Mouse (Mus musculus): Measurements from ENCODE around the gene Anapc15-ps.
"Not testable (repeated sequence)": the region's sequence is repeated elsewhere in the genome, so short reads cannot be mapped to it uniquely, and the experiment has no call there.

Gene Anapc15-ps

DNA sequence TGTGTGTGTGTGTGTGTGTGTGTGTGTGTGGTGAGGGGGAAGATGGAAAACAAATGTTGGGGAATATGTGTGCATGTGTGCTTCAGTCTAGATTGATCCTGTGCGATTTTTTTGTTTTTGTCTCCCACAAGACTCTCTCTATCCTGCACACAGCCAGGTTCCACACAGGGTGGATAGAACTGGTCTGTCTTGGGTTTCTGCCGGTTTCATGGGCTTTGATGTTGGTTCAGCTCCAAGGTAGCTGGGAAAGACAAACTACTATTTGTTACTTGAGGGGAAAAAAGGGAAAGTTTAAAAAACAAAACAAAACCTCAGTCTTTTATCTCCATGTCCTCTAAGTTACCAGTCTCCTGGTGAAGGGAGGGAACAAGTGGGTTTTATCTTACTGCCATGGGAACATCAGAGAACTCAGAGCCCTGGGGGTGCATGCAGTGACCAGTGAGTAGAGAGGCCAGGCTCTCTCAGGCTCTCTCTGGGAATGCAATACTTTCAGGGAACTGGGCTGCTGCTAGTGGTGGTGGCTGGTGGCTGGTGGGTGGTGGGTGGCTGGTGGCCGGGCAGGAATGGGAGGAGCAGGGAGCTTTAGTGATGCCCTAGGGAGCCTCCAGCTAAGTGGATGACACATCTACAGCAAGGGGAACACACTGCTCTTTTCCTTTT lies 5.8 kb downstream of the Anapc15-ps start:
- DNase-seq, result peak; percentile 74

DNA sequence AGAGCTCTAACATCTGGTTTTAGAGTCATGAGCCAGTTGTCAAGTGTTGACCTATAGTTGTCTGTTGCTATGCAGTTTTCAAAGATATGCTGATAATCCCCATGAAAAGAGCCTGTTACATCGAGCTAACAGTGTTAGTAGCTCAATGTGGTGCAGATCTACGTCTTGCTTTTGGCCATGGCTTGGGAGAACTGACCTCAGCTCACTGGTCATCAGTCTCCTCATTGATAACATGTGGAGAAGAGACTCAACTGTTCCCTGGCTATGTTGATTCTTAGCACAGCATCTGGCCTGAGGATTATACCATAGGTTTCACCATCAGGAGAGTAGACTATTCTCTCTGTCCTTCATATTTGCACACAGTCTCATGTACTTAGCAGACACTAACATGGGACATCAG lies 6.5 kb downstream of the Anapc15-ps start:
- peak; percentile 59 for DNase-seq

DNA sequence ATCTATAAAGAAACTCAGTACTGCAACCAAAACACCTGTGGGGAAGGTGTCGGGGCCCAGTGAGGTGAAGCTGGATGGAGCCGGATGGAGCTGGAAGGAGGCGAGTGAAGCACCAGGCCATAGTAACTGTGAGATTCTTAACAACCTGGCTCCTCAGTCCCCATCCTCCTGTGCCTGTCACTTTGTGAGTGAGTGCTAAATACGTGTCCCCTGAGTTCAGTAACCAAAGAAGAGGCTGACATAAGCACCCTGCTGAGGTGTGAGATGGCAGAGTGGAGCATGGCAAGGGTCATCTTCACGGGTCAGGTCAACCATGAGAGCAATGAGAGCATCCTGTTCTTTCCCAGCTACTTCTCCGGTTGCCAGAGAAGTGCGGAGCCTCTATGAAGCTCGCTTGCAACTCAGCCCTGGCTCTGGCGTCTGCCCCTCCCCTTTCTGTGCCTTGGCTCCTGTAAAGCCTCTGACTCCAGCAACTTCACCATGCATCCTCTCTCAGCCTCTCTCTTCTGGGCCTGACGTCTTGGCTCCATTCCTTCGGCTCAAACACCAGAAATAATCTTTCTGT lies 7.7 kb downstream of the Anapc15-ps start:
- peak; percentile 76 for DNase-seq

DNA sequence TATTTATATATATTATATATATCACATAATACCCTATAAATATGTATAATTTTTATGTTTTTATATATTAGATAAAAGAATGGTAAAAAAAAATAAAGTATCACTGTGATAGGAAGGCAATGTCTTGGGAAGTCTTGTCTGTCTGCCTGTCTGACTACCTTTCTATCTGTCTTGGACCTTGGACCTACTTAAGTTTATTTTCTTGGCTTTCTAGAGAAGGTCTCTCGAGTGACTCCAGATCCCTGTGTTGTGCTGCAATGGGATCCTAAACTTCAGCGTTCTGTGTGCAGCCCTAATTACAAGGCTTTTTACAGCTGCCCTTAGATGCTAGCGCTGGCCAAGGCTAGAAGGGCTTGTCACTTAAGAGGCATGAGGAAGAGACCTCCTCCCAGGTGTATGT lies 8.6 kb downstream of the Anapc15-ps start:
- peak; percentile 50 for DNase-seq

DNA sequence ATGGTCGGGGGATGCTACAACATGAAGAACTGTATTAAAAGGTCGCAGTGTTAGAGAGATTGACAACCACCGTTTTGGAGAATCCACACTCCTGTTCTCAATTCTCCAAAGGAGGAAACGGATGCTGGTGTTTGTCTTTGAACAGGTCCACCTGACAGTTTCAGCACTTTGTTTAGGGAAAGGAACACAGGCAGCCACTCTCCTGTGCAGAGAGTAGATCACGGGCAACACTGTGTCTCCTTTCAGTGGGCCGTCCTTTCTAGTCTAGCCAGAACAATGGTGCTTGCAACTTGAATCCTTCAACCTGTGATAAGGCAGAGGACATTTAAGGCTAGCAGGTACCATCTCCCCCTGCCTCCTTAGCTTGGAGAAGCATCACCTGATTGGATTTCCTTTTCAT lies 12.9 kb downstream of the Anapc15-ps start:
- peak; percentile 62 for DNase-seq

DNA sequence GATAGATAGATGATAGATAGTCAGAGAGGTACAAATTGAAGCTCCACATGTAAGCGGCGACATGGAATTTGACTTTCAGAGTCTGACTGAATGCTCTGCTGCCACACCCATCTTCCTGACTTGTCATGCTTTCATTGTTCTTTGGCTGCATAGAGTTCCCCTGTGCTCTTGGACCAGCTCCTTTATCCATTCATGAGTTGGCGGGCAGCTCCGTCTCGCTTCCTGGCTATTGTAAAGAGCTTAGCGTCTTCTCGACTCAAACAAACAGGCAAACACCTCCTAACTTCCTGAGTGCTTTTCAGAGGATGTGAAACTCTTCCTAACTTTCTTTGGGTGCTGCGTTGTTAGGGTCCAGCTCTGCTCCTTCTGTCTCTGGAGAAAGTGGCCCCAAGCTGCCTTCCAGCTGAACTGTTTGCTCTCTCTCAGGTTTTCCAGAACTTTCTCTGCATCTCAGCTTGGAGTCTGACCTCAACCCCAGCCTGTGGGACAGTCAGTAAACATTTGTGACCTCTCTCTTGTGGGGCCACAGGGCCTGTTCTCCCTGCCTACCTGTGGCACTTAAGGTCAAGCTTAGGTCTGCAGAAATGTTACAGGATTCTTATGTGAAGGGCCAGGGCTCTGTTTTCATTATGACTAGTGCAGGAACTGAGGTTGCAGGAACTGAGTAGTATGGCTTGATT lies 13.6 kb downstream of the Anapc15-ps start:
- DNase-seq, result peak; percentile 97

DNA sequence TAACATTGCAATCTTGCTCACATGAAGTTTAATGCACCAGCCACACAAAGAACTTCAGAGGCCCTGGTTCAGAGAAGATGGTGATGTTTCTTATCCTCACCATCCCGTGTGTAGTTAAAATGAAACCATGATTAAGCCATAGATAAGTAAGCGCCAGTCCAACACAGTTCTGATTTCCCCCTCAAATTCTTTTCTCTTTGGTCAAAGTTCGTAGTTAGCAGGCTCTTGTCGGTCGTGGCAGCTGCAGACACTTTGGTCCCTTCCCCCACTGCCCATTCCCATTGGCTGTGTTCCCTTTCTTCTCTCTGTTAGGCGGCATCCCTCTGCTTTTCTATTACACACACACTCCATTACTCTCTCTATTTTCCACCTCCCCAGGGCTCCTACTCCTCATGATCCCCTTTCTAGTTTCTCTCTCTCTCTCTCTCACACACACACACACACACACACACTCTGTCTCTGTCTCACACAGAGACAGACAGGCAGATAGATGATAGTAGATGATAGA lies 14.4 kb downstream of the Anapc15-ps start:
- DNase-seq, result peak; percentile 4

DNA sequence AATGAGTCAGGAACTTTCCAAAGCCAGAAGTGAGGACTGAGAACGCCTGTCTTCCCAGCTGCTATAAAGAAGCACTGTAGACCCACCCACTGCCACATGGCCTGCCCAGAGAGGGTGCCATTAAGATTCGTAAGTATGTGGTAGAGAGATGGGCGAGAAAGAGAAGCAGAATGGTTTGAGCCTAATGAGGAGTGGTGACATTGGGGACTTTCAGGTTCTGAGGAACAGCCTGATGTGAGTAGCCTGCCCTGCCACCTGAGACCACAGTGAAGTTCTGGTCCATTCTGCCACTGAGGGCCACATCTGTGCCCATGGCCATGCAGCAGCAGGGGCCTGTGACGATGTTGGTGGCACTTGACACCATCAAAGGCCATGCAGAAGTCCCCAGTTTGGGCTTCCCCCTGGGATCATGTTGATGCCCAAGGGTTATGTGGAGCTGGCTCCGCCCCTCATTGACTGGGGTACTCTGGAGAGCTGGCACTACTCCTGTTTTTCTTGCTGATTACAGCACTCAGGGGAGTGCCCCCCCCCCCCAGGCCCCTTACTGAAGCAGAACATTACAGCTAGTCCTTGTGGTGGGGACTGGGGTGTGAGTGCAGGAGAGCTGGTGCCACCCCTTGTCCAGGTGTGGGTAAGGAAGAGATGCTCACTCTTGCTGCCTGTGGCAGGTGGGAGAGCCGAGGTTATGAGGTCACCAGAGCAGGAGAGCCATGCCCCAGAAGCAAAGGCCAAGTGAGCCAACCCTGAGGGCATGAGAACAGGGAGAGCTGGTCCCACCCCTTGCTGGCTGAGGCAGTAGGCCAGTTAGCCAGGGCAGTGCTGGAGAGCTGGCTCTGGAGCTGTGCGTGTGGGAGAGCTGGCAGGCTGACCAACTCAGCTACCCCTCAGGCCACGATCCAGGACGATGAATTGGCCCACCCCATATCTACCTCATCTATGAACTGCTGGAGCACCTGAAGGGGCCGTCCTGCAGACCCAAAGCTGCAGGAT lies 16.7 kb downstream of the Anapc15-ps start:
- DNase-seq, result peak; percentile 81

DNA sequence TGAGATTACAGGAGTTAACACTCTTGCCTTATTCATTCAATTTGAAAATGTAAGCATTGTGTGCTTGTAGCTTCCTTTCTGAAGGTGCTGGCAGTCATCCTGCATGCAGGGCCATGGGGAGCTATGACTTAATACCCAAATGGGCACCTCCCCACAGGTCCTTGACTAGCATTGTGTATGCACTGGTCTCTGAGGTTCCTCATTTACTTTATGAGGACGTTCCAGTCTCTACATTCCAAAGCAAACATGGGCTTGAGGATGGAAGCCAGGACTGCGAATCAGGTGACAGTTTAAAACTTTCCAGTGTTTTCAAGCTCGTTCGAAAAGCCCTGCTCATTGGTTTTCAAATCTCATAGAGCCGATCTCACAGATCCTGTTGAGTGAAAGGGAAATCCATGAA lies 21.1 kb downstream of the Anapc15-ps start:
- peak; percentile 75 for DNase-seq

DNA sequence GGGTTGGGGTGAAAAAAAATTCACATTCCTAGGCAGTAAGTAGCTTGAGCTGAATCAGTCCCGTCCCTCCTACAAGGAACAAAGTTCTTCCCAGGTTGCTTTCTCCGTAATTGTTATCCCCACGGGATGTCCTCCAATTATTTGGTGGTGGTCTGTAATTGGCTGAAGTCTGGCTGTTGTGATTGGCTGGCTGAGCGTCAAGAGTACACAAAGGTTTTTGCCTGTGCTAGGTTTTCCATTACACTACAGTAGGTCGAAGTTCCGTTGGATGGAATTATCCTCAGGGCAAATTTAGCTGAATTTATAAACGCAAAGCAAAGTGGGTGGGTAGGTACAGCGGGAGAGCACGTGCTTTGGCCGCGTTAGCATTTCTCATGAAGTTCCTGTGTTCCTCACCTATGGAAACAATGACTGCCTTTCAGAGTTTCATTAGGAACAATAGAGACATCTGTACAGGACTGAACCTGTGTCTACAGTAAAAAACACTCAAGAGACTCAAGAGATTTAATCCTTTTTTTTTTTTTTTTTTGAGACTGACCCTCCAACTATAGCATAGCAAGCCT lies 24.8 kb downstream of the Anapc15-ps start:
- DNase-seq, result peak; percentile 68

DNA sequence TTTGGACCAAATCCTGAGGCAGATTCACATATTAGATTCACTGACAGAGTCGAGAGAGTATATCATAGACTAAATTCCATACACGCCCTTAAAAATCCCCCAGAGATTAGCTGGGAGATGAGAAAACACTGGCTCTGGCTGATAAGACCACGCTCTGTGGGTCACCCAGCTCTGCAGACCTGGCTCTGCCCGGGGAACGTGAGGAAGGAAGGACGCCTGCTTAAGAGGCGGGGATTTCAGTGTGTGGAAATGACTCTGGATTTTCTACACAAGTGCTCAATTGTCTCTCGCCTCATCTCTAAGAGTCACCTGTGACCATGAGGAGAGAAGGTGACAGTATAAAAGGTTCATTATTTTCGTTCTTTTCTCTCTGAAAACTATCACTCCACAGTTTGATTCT lies 26.1 kb downstream of the Anapc15-ps start:
- DNase-seq, result no peak

DNA sequence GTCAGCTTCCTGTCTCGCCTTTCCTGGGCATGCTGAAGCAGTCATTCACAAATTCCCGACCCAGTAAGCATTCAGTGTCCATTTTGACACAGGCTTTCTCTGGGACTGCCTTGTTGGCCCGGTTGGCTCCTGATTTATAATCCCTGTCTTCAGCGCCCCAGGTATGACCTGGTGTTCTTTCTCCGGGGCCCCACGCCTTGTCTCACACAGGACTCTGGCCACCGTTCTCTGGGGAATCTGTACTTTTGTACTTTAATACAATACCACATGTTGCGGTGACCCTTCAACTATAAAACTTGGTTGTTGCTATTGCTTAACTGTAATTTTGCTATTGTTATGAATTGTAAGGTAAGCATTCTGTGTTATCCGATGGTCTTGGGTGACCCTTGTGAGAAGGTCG lies 26.7 kb downstream of the Anapc15-ps start:
- no peak for DNase-seq

DNA sequence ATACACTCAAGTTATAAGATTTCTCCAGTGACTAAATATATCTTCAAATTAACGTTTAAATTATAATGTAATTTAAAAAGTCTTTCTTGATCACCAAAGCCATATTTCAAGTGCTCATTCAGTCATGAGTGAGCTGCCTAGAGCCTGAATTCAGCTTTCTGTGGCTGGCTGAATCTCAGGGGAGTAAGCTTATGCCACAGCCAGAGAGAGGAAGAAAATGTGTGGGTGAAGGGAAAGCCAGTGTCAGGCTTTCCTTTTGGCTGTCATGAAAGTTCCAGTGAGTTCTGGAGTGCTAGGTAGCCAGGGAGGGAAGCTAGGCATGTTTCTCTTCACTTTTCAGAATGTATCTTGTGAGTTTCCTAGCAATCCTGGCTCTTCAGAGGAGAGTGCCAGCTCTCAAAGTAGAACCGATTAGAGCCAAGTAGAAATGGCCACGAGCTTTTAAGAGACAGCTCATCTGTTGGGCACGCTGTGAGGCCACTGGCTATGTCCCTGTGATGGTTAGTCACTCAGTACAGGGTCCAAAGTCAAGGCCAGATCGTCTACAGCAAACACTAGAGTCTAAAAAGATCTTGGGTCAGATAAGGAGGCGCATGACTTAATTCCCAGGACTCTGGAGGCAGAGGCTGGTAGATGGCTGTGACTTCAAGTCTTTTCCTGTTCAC lies 29.4 kb downstream of the Anapc15-ps start:
- peak; percentile 94 for DNase-seq

DNA sequence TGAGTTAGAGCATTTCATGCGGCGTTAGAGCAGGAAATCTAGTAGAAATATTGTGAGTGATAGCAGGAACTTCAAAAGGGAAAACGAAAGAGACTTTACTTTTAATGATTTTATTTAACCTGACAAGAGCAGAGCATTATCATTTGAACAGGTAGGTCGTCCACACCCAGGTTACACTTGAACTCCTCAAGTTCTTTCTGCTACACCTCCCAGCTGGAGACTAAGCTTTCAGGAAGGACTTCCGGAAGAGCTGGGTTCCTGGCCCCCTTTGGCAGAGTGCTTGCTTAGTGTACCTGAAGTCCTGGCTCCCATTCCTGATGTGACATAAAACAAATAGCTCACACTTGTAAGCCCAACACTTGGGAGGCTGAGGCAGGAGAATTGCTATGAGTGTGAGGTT lies 30.2 kb downstream of the Anapc15-ps start:
- DNase-seq, result no peak

DNA sequence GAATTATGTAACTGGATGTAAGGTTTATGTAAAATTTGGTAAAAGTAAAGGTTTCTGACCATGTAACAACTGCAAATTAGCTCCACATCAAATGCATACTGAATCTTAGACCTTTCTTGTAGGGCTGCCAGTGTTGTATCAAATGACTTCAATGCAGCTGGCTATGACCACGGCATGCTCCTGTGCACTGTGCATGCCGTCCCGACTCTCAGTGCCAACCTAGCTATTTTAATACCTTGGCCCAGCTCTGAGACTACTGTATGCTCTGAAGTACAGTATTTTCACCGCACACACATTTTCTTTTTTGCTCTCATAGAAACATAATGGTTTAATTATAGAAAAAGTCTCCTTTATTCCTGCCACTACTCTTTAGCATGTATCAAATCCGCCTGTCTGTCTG lies 31.9 kb downstream of the Anapc15-ps start:
- peak; percentile 91 for DNase-seq

DNA sequence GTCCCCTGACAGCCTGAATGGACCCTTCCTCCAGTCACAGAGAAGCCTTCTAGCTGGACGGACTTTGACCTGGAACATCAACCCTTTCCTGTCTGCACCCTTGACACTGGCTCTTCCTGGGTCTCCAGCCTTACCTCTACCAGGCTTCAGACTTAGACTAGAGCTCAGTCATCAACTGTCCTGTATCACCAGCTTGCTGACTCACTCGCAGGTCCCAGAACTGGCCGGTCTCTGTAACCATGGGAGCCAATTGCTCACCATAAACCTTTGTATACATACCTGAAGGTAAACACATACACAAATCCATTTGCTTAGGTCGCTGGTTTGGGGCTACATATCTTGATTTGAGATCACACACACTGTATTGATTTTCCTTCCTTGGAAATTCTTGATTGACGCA lies 33.8 kb downstream of the Anapc15-ps start:
- DNase-seq, result peak; percentile 33

DNA sequence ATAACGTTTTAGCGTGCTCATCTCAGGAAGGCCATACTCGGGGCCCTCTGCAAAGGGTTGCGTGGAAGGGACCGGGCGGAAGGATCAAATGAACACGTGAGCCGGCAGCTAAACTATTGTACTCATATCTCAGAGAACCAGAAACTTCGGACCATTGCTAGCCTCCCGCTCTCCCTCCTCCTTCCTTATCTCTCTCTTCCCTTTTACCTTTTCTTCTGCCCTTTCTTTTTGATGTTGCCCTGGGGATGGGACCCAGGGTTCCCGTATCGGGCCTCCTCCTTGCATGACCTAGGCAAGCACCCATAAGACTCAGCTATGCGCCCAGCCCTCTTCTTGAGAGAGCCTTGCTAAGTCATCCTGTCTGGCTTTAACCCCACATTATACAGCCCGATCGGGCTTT lies 38.5 kb downstream of the Anapc15-ps start:
- no peak for DNase-seq

DNA sequence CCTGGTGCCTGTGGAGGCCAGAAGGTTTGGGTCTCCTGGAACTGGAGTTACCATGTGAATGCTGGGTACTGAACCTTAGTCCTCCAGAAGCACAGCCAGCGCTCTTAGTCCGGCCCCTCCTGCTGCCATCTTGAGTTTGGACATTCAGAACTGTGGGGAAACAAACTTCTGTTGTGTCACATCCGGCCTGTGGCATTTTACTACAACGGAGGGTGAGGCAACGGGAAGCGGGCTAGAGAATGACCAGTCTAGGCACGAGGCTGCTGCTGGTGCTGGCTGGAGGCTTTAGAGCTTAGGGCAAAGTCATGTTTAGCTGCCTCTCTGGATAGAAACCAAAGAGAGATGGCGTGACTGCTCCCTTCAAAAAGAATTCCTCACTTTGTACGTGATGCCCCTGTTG lies 39.0 kb downstream of the Anapc15-ps start:
- DNase-seq, result no peak

DNA sequence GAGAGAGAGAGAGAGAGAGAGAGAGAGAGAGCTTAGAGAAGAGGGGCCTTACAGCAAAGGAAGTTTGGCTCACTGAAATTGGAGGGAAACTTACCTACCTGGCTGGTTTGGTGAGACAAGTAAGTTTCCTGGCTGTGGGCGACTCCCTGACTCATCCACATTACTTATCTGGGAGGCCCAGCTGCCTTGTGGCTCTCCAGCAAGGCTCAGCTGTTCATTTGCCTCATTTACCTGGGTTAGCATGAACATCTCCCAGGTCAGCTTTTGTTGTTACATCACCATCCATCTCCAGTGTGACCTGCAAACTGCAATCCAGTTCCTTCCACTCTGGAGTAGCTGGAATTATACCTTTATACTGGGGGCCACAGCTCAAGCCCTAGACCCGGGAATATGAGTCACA lies 41.7 kb downstream of the Anapc15-ps start:
- DNase-seq, result no peak

DNA sequence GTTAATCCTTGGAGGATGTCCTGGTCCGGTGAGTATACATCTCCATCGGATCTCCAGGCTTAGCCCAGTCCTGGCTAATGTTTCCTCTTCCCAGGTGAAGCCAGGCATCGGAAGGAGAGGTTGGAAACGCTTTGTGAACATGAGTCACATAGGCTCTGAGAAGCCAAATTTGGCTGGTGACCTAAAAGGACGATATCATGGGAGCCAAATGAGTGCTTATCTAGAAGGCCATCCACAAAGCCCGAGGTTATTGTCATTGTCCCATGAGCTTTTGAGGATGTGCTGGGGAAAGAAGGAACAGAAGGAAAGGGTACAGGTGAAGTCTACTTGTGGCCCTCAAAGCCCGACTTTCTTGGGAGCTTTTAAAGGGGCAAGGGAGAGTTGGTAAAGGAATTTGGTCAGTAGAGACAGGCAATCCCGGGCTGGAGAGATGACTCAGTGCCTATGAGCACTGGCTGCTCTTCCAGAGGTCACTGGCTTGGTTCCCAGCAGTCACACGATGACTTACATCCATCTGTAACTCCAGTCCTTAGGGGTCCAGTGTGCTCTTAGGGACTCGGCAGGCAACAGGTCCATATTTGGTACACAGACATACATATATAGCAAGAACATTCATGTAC lies 42.4 kb downstream of the Anapc15-ps start:
- no peak for DNase-seq

DNA sequence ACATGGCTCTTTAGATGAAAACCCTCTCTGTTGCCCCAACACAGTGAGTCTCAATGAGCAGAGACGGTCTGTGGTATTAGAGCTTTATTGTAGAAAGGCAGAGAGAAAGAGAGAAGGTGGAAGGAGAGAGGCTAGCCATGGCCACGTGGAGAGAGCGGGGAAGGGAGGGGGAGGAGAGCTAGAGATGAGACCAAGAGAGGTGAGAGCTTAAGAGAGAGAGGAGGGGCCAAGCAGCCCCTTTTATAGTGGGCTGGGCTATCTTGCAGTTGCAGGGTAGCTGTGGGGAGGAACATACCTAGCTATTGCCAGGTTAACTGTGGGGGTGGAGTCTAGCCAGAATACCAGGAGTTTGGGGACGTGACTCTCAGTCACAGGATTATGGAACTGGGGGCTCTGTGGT lies 43.1 kb downstream of the Anapc15-ps start:
- DNase-seq, result not testable (repeated sequence)

DNA sequence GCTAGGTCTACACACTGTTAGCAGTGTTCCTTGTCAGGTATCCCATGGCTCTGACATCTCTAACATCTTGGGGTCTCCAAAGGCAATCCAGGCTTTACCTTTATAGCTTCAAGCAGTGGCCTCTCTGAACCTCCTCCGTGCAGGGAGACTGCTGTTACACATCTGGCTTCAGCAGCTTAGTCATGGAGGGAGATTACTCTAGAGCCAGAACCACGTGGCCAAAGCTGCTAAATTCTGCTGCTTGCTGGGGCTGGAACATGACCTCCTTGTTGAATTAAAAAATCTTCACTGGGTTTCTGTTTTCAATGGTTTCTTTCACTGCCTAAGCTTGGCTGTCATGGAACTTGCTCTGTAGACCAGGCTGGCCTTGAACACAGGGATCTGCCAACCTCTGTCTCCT lies 44.9 kb downstream of the Anapc15-ps start:
- DNase-seq, result no peak

Data from heart, adult 11 months (tissue).